12 mouse cellular contexts compared by ENCODE assay signal in genomic region chr9:120961466-120961865, GRCm38 (mm10). TPM values are rescaled to one million over a fixed set of nuclear protein-coding genes. Genes with fewer than 3 reads are reported as not detected.
DNase-seq lines count a peak whose midpoint lies in the region; ATAC-seq lines count a peak whose summit lies in the region.
"Had no signal": no experiment of that assay in that cellular context is flagged by ENCODE, and none has a peak within 500 bp of the region (broad histone marks: within the 10 kb centered on the region; RNA-seq: fewer than 3 reads in every experiment).

No protein-coding gene starts in this region.

- 44% methylated on average over 3 of the region's 3 CpGs for WGBS in heart, embryonic 16.5 days
- 61% methylated on average over 3 of the region's 3 CpGs for WGBS in heart, embryonic 10.5 days
- 87% methylated on average over 3 of the region's 3 CpGs for WGBS in neural tube, embryonic 13.5 days
- WGBS in limb, embryonic 15.5 days = 64% methylated on average over 3 of the region's 3 CpGs
- WGBS in forebrain, embryonic 13.5 days = 82% methylated on average over 3 of the region's 3 CpGs

- no peaks in the 10 kb centered on the region for H3K9me3 ChIP-seq in heart, embryonic 16.5 days (replicated peaks; ENCODE audit: control insufficient read depth, low read length)
- no peaks in the 10 kb centered on the region for H3K9me3 ChIP-seq in heart, embryonic 10.5 days
- no peaks in the 10 kb centered on the region for H3K9me3 ChIP-seq in neural tube, embryonic 13.5 days
- H3K9me3 ChIP-seq in limb, embryonic 15.5 days = no peaks in the 10 kb centered on the region
- H3K9me3 ChIP-seq in forebrain, embryonic 13.5 days (replicated peaks) = no peaks in the 10 kb centered on the region
- H3K9me3 ChIP-seq: neural tube, embryonic 12.5 days had no signal

- no peak for DNase-seq in heart, embryonic 10.5 days (ENCODE audit: low spot score)
- DNase-seq in neural tube, embryonic 10.5 days (ENCODE audit: extremely low spot score, low spot score) = no peak
- DNase-seq in thymus, postnatal 4 days = peak; percentile 60
- no peak for DNase-seq in urinary bladder, postnatal 25 days (ENCODE audit: low spot score)
- DNase-seq: cerebellum, postnatal 36 days; kidney, adult 18-20 months; right cerebral cortex, postnatal 25 days had no signal

- no peak overlapping the region for H3K4me3 ChIP-seq in heart, embryonic 16.5 days (ENCODE audit: low read length)
- H3K4me3 ChIP-seq in heart, embryonic 10.5 days = no peak overlapping the region
- no peak overlapping the region for H3K4me3 ChIP-seq in neural tube, embryonic 13.5 days
- H3K4me3 ChIP-seq in limb, embryonic 15.5 days = no peak overlapping the region
- no peak overlapping the region for H3K4me3 ChIP-seq in forebrain, embryonic 13.5 days
- H3K4me3 ChIP-seq: neural tube, embryonic 12.5 days had no signal

- H3K4me1 ChIP-seq in heart, embryonic 16.5 days (ENCODE audit: control insufficient read depth, insufficient read depth, low read length) = peaks cover 39% of the 10 kb centered on the region
- peaks cover 57% of the 10 kb centered on the region for H3K4me1 ChIP-seq in heart, embryonic 10.5 days
- H3K4me1 ChIP-seq in neural tube, embryonic 13.5 days (replicated peaks) = peaks cover 24% of the 10 kb centered on the region
- H3K4me1 ChIP-seq in limb, embryonic 15.5 days = peaks cover 34% of the 10 kb centered on the region
- peaks cover 17% of the 10 kb centered on the region for H3K4me1 ChIP-seq in forebrain, embryonic 13.5 days

- peaks cover 62% of the 10 kb centered on the region for H3K36me3 ChIP-seq in heart, embryonic 16.5 days (ENCODE audit: control insufficient read depth, insufficient read depth)
- H3K36me3 ChIP-seq in heart, embryonic 10.5 days = peaks cover 99% of the 10 kb centered on the region
- H3K36me3 ChIP-seq in neural tube, embryonic 13.5 days = peaks cover 99% of the 10 kb centered on the region
- H3K36me3 ChIP-seq in limb, embryonic 15.5 days = peaks cover 98% of the 10 kb centered on the region
- peaks cover 99% of the 10 kb centered on the region for H3K36me3 ChIP-seq in forebrain, embryonic 13.5 days (ENCODE audit: poor library complexity, severe bottlenecking)

- ATAC-seq in heart, embryonic 16.5 days (replicated peaks; ENCODE audit: extremely low read depth, insufficient read depth, low FRiP score) = 0 out of 2 replicates have a peak, but pooled peaks have one; percentile 14
- ATAC-seq in neural tube, embryonic 13.5 days (ENCODE audit: low read depth) = no peak
- ATAC-seq in limb, embryonic 15.5 days (ENCODE audit: insufficient number of reproducible peaks, low FRiP score, low TSS enrichment, low read depth) = no peak
- no peak for ATAC-seq in forebrain, embryonic 13.5 days

- H3K27me3 ChIP-seq in heart, embryonic 16.5 days (ENCODE audit: control insufficient read depth, insufficient read depth, low read length) = no peaks in the 10 kb centered on the region
- no peaks in the 10 kb centered on the region for H3K27me3 ChIP-seq in heart, embryonic 10.5 days (ENCODE audit: insufficient read depth, poor library complexity, severe bottlenecking)
- H3K27me3 ChIP-seq in neural tube, embryonic 13.5 days = no peaks in the 10 kb centered on the region
- H3K27me3 ChIP-seq in limb, embryonic 15.5 days = no peaks in the 10 kb centered on the region
- no peaks in the 10 kb centered on the region for H3K27me3 ChIP-seq in forebrain, embryonic 13.5 days
- H3K27me3 ChIP-seq: neural tube, embryonic 12.5 days had no signal

- H3K9ac ChIP-seq in heart, embryonic 16.5 days (ENCODE audit: low read length) = no peak overlapping the region
- 0 out of 2 replicates have a peak overlapping the region, but pooled peaks have one; percentile 8 for H3K9ac ChIP-seq in neural tube, embryonic 13.5 days
- no peak overlapping the region for H3K9ac ChIP-seq in limb, embryonic 15.5 days
- H3K9ac ChIP-seq in forebrain, embryonic 13.5 days = no peak overlapping the region
- H3K9ac ChIP-seq: neural tube, embryonic 12.5 days had no signal

- peak overlapping the region; percentile 51; the same call in 1 of the 2 replicates for H3K27ac ChIP-seq in heart, embryonic 16.5 days (ENCODE audit: low read length)
- H3K27ac ChIP-seq in heart, embryonic 10.5 days = no peak overlapping the region
- H3K27ac ChIP-seq in neural tube, embryonic 13.5 days (replicated peaks) = peak overlapping the region; percentile 15; the same call in 1 of the 2 replicates
- H3K27ac ChIP-seq in limb, embryonic 15.5 days = peak overlapping the region; percentile 65
- no peak overlapping the region for H3K27ac ChIP-seq in forebrain, embryonic 13.5 days
- H3K27ac ChIP-seq: neural tube, embryonic 12.5 days had no signal

- H3K4me2 ChIP-seq in heart, embryonic 16.5 days (ENCODE audit: low read depth, low read length) = no peak overlapping the region
- H3K4me2 ChIP-seq in neural tube, embryonic 13.5 days = no peak overlapping the region
- no peak overlapping the region for H3K4me2 ChIP-seq in limb, embryonic 15.5 days
- no peak overlapping the region for H3K4me2 ChIP-seq in forebrain, embryonic 13.5 days
- H3K4me2 ChIP-seq: neural tube, embryonic 12.5 days had no signal

RNA-seq across cellular contexts. Expression of gene Ctnnb1, which starts 32.5 kb away (rescaled TPM):
- polyA plus RNA-seq in heart, embryonic 16.5 days (2015; fragmentation: Nextera tagmentation; extraction: Ambion mirVana) = 357 TPM in 2 replicates
- 390 and 445 TPM in 2 replicates for polyA plus RNA-seq in heart, embryonic 10.5 days (2016; fragmentation: Nextera tagmentation; extraction: Ambion mirVana)
- polyA plus RNA-seq in neural tube, embryonic 13.5 days (2015; fragmentation: Nextera tagmentation; extraction: Ambion mirVana) = 377 and 458 TPM in 2 replicates
- 567 and 601 TPM in 2 replicates for polyA plus RNA-seq in limb, embryonic 15.5 days (2015; fragmentation: Nextera tagmentation; extraction: Ambion mirVana)
- 645 and 673 TPM in 2 replicates for polyA plus RNA-seq in forebrain, embryonic 13.5 days (2015; fragmentation: Nextera tagmentation; extraction: Ambion mirVana)

Comparison
In these comparisons a context has a peak if more than half of its experiments do, and no peak if none do; other contexts are left out.
1. H3K27ac ChIP-seq: peak in heart, embryonic 16.5 days (single experiment), neural tube, embryonic 13.5 days (single experiment) and limb, embryonic 15.5 days (single experiment); none in heart, embryonic 10.5 days (single experiment) and forebrain, embryonic 13.5 days (single experiment).